Mouse (Mus musculus): Measurements from ENCODE around the gene Atf5. TPM values are rescaled to one million over a fixed set of nuclear protein-coding genes. Genes with fewer than 3 reads are reported as not detected.

The Atf5 gene
- total and polyA plus RNA-seq, 3 experiments, result 60.2 to 73.6 (median 63.4) TPM

DNA sequence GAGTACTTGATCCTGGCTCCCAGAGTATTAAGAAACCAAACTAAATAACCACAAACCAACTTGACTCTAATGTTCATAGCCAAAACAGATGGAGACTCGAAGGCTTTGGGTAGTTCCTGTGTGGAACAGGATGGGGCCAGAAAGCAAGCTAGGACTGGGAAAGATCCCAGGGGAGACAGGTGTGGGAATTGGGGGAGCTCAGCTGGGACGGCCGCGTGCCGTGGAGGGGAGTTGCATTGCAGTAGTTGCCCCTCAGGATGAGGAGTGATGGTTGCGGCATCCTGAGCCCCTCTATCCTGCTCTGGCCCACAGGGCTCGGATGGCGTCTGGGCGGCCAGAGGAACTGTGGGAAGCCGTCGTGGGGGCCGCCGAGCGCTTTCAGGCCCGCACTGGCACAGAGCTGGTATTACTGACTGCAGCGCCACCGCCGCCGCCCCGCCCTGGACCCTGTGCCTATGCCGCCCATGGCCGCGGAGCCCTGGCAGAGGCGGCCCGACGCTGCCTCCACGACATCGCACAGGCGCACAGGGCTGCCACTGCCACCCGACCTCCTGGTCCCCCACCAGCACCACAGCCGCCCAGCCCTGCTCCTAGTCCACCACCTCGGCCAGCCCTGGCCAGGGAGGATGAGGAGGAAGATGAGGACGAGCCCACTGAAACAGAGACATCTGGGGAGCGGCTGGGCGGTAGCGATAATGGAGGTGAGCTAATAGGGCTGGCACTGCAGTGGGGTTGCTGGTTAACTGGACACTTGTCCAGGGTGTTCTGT lies 36.0 kb upstream of the Atf5 start:
- H3K4me1 ChIP-seq (ENCODE audit: control insufficient read depth, insufficient read depth, low read length), result peaks cover 9% of the 10 kb centered on the region
- H3K36me3 ChIP-seq (ENCODE audit: control insufficient read depth, insufficient read depth, low read length), result no peaks in the 10 kb centered on the region
- H3K9ac ChIP-seq (ENCODE audit: low read depth, low read length), result no peak overlapping the region
- no peaks in the 10 kb centered on the region for H3K27me3 ChIP-seq (ENCODE audit: control insufficient read depth, insufficient read depth, low read length)
- H3K79me2 ChIP-seq (replicated peaks; ENCODE audit: control insufficient read depth, insufficient read depth, low read length), result peaks cover 3% of the 10 kb centered on the region
- intact Hi-C loops (cut with DNase I), result no loop called here
- 88% methylated on average over 36 of the region's 36 CpGs for WGBS
- TF ChIP-seq POLR2A (IDR thresholded peaks at IDR 0.05; ENCODE audit: insufficient read depth, low read depth, low read length) (0 out of 2 replicates have a peak, but pooled peaks have one; percentile 13), CTCF (IDR thresholded peaks at IDR 0.05) (no peak), EP300 (IDR thresholded peaks at IDR 0.05; ENCODE audit: insufficient read depth, low read depth, low read length) (no peak)
- no peak overlapping the region for H3K4me3 ChIP-seq
- H3K27ac ChIP-seq, result no peak overlapping the region
- DNase-seq, result no peak

DNA sequence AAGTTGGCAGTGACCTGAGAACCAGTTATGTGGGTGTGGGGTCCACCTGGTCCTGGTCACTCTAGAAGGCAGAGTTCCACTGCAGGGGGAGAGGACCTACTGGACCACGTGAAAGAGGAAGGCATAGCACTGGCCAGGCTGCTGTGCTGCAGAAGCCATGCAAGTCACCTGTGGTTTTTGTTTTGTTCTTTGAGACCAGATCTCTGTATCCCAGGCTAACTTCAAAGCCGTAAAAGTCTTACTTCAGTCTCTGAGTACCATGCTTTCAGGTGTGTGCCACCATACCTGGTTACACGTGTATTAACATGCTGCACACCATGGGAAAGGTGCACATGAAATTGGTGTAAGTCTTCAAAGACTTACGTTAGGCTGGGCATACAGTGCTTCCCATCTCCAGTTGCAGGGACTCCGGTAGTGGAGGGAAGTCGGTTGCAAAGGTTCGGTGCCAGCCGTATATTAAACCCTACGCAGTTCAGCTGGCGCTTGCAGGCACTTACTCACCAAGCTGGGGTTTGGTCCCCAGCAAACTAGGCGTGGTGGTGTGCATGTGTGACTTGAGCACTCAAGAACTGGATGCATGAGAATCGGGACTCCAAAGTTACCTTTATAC lies 35.3 kb upstream of the Atf5 start:
- no peak for DNase-seq
- no peaks in the 10 kb centered on the region for H3K36me3 ChIP-seq (ENCODE audit: control insufficient read depth, insufficient read depth, low read length)
- peaks cover 3% of the 10 kb centered on the region for H3K79me2 ChIP-seq (replicated peaks; ENCODE audit: control insufficient read depth, insufficient read depth, low read length)
- intact Hi-C loops (cut with DNase I), result no loop called here
- 88% methylated on average over 12 of the region's 12 CpGs for WGBS
- no peak overlapping the region for H3K27ac ChIP-seq
- peaks cover 9% of the 10 kb centered on the region for H3K4me1 ChIP-seq (ENCODE audit: control insufficient read depth, insufficient read depth, low read length)
- no peak overlapping the region for H3K4me3 ChIP-seq
- H3K27me3 ChIP-seq (ENCODE audit: control insufficient read depth, insufficient read depth, low read length), result no peaks in the 10 kb centered on the region
- TF ChIP-seq EP300 (IDR thresholded peaks at IDR 0.05; ENCODE audit: insufficient read depth, low read depth, low read length), result no peak
- no peak for TF ChIP-seq CTCF (IDR thresholded peaks at IDR 0.05)
- TF ChIP-seq POLR2A (IDR thresholded peaks at IDR 0.05; ENCODE audit: insufficient read depth, low read depth, low read length), result no peak
- H3K9ac ChIP-seq (ENCODE audit: low read depth, low read length), result no peak overlapping the region

DNA sequence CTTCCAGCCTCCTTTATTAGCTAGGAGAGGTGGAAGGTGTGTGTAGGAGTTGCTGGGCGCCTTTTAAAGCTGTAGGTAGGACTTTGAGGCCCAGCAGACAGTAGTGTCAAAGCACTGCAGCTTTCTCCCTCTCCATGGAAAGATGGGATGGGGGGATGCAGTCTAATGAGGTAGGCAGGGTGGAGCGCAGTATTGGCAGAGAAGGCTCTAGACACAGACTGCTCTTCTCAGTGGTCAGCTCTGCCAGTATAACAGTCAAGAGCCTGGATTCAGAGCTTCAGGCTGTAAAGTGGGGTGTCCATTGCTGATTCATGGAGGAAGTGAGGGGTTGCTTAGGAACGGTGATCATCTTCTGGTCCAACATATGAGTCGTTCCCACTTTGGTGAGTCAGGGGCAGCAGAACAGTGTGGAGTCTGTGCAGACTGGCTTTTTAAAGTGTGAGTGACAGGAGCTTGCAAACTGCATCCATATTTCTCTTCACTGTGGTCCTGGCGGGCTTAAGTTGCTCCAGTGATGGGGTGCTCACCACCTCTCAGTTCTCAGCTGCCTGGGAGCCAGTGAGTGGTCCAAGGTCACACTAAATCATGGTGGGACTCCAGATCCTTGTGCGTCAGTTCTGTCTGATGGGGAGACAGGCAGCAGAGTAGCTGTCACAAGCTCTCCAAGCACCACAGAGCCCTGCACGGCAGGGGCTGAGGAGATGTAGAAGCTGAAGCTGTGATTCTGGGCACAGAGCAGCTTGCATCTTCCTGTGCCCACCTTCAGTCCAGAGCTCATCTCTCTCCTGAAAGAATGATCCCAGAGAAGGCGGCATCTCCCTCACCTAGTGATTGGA lies 34.5 kb upstream of the Atf5 start:
- H3K4me3 ChIP-seq, result peak overlapping the region; percentile 100

DNA sequence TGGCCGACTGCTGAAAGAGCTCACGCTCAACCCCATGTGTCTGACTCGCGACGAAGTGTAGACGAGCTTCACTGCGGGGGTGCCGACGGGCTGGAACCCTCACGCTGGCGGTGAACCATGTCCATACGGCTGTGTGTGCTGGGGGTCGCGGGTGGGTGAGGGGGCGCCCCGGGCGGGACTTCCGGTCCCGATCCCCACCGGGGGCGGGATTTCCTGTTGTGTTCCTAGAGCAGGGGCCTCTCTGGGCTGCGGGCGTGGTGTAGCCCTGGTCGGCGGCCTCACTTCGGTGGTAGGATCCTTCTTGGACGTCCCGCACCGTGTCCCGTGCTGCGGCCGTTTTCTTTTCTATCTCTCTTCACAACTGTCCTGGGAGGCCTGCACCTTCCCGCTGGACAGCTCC lies 33.7 kb upstream of the Atf5 start:
- peak; percentile 83 to 85 for DNase-seq
- H3K27ac ChIP-seq, result peak overlapping the region; percentile 94
- TF ChIP-seq POLR2A (IDR thresholded peaks at IDR 0.05; ENCODE audit: insufficient read depth, low read depth, low read length) (peak; percentile 42; the same call in 1 of the 2 replicates), EP300 (IDR thresholded peaks at IDR 0.05; ENCODE audit: insufficient read depth, low read depth, low read length) (no peak), CTCF (IDR thresholded peaks at IDR 0.05) (0 out of 2 replicates have a peak, but pooled peaks have one; percentile 16)
- peak overlapping the region; percentile 100 for H3K4me3 ChIP-seq
- H3K4me1 ChIP-seq (ENCODE audit: control insufficient read depth, insufficient read depth, low read length), result peaks cover 6% of the 10 kb centered on the region
- intact Hi-C loops (cut with DNase I), result no loop called here
- peak overlapping the region; percentile 74 for H3K9ac ChIP-seq (ENCODE audit: low read depth, low read length)
- H3K79me2 ChIP-seq (replicated peaks; ENCODE audit: control insufficient read depth, insufficient read depth, low read length), result peaks cover 3% of the 10 kb centered on the region
- WGBS, result under 1% methylated on average over 33 of the region's 33 CpGs
- no peaks in the 10 kb centered on the region for H3K27me3 ChIP-seq (ENCODE audit: control insufficient read depth, insufficient read depth, low read length)
- no peaks in the 10 kb centered on the region for H3K36me3 ChIP-seq (ENCODE audit: control insufficient read depth, insufficient read depth, low read length)

More for the DNA sequence above, 34.5 kb upstream of the Atf5 start:
- TF ChIP-seq POLR2A (IDR thresholded peaks at IDR 0.05; ENCODE audit: insufficient read depth, low read depth, low read length) (no peak), EP300 (IDR thresholded peaks at IDR 0.05; ENCODE audit: insufficient read depth, low read depth, low read length) (no peak), CTCF (IDR thresholded peaks at IDR 0.05) (no peak)
- Histone ChIP-seq H3K79me2 (replicated peaks; ENCODE audit: control insufficient read depth, insufficient read depth, low read length) (peaks cover 3% of the 10 kb centered on the region), H3K4me1 (ENCODE audit: control insufficient read depth, insufficient read depth, low read length) (peaks cover 6% of the 10 kb centered on the region), H3K27ac (peak overlapping the region; percentile 94), H3K27me3 (ENCODE audit: control insufficient read depth, insufficient read depth, low read length) (no peaks in the 10 kb centered on the region), H3K9ac (ENCODE audit: low read depth, low read length) (peak overlapping the region; percentile 74), H3K36me3 (ENCODE audit: control insufficient read depth, insufficient read depth, low read length) (no peaks in the 10 kb centered on the region)
- intact Hi-C loops (cut with DNase I), result no loop called here
- WGBS, result 60% methylated on average over 8 of the region's 8 CpGs
- DNase-seq, result no peak

DNA sequence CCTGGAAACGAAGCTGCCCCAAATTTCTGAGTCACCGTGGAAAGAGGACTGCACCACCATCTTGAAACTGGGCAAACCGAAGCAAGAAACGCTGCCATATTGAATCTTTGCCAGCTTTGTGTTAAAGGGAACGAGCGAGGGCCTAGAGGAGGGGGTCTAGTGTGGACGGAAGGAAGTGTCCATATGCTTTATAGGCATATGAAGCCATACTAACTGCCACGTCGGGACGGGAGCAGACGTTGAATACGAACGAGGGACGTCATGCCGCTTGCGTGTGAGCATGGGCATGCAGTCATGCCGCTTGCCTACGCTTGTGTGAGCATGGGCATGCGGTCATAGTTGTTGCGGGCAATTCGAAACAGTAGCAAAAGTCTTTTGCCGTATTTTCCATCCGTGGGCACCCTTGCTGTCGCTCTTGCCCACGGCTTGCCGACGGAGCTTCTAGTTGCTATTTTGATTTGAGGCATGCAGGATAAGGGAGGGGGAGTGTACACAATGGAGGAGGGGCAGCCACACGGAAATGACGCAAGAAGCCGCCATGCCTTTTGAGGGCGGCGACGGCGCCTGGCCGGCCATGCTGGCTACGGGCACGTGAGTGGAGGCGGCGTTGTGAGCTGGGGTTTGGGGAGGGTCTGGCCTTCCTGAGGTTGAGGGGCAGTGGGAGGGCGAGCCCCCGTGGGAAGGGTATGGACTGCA lies 33.1 kb upstream of the Atf5 start:
- no peaks in the 10 kb centered on the region for H3K36me3 ChIP-seq (ENCODE audit: control insufficient read depth, insufficient read depth, low read length)

More for the DNA sequence above, 33.1 kb upstream of the Atf5 start:
- Histone ChIP-seq H3K27me3 (ENCODE audit: control insufficient read depth, insufficient read depth, low read length) (no peaks in the 10 kb centered on the region), H3K79me2 (replicated peaks; ENCODE audit: control insufficient read depth, insufficient read depth, low read length) (peaks cover 3% of the 10 kb centered on the region), H3K4me1 (ENCODE audit: control insufficient read depth, insufficient read depth, low read length) (peaks cover 6% of the 10 kb centered on the region), H3K4me3 (peak overlapping the region; percentile 100), H3K27ac (peak overlapping the region; percentile 94), H3K9ac (ENCODE audit: low read depth, low read length) (peak overlapping the region; percentile 74)
- peak; percentile 92 to 93 for DNase-seq
- peak; percentile 85 for TF ChIP-seq EP300 (IDR thresholded peaks at IDR 0.05; ENCODE audit: insufficient read depth, low read depth, low read length)
- TF ChIP-seq POLR2A (IDR thresholded peaks at IDR 0.05; ENCODE audit: insufficient read depth, low read depth, low read length), result peak; percentile 95
- TF ChIP-seq CTCF (IDR thresholded peaks at IDR 0.05), result no peak
- intact Hi-C loops (cut with DNase I), result no loop called here
- under 1% methylated on average over 41 of the region's 41 CpGs for WGBS

All from heart, adult 2 months (tissue).